36 mouse cellular contexts compared by ENCODE assay signal in genomic region chr2:180928723-180929122, GRCm38 (mm10). TPM values are rescaled to one million over a fixed set of nuclear protein-coding genes. Genes with fewer than 3 reads are reported as not detected.
DNase-seq lines count a peak whose midpoint lies in the region; ATAC-seq and TF ChIP-seq lines count a peak whose summit lies in the region.
"Had no signal": no experiment of that assay in that cellular context is flagged by ENCODE, and none has a peak within 500 bp of the region (broad histone marks: within the 10 kb centered on the region; RNA-seq: fewer than 3 reads in every experiment).

Gene Birc7 (plus strand): TSS chr2:180929023.

- H3K27ac ChIP-seq in hindbrain, embryonic 10.5 days, result peak within 1 kb of the TSS; percentile 81
- no peak within 1 kb of the TSS for H3K27ac ChIP-seq in hindbrain, postnatal 0 days
- no peak within 1 kb of the TSS for H3K27ac ChIP-seq in neural tube, embryonic 13.5 days (replicated peaks)
- no peak within 1 kb of the TSS for H3K27ac ChIP-seq in neural tube, embryonic 15.5 days (replicated peaks)
- H3K27ac ChIP-seq in hindbrain, embryonic 16.5 days (ENCODE audit: low read depth, low read length), result no peak within 1 kb of the TSS
- H3K27ac ChIP-seq: hindbrain, embryonic 15.5 days; intestine, embryonic 15.5 days; kidney, postnatal 0 days; limb, embryonic 13.5 days; lung, embryonic 15.5 days; stomach, postnatal 0 days had no signal

- no peaks in the 10 kb centered on the region for H3K27me3 ChIP-seq in hindbrain, embryonic 10.5 days (ENCODE audit: insufficient read depth, poor library complexity, severe bottlenecking)
- H3K27me3 ChIP-seq in hindbrain, postnatal 0 days (ENCODE audit: insufficient read depth, low read length), result no peaks in the 10 kb centered on the region
- H3K27me3 ChIP-seq in neural tube, embryonic 13.5 days, result no peaks in the 10 kb centered on the region; the same call in 1 of the 2 replicates
- H3K27me3 ChIP-seq in neural tube, embryonic 15.5 days (replicated peaks), result peaks cover 5% of the 10 kb centered on the region; the same call in 1 of the 2 replicates
- no peaks in the 10 kb centered on the region for H3K27me3 ChIP-seq in hindbrain, embryonic 16.5 days (replicated peaks; ENCODE audit: control insufficient read depth, insufficient read depth, low read length)
- H3K27me3 ChIP-seq: hindbrain, embryonic 15.5 days; intestine, embryonic 15.5 days; lung, embryonic 15.5 days had no signal

- H3K4me3 ChIP-seq in hindbrain, embryonic 10.5 days, result no peak within 1 kb of the TSS
- no peak within 1 kb of the TSS for H3K4me3 ChIP-seq in hindbrain, postnatal 0 days (ENCODE audit: low read length)
- H3K4me3 ChIP-seq in neural tube, embryonic 13.5 days, result no peak within 1 kb of the TSS
- H3K4me3 ChIP-seq in neural tube, embryonic 15.5 days (replicated peaks), result no peak within 1 kb of the TSS
- H3K4me3 ChIP-seq in hindbrain, embryonic 16.5 days (ENCODE audit: low read length), result no peak within 1 kb of the TSS
- H3K4me3 ChIP-seq: hindbrain, embryonic 15.5 days; intestine, embryonic 15.5 days; limb, embryonic 13.5 days; lung, embryonic 15.5 days had no signal

- no peak for ATAC-seq in hindbrain, postnatal 0 days
- no peak for ATAC-seq in neural tube, embryonic 13.5 days (ENCODE audit: low read depth)
- ATAC-seq in neural tube, embryonic 15.5 days (ENCODE audit: low FRiP score), result no peak
- ATAC-seq in hindbrain, embryonic 16.5 days, result 0 out of 2 replicates have a peak, but pooled peaks have one; percentile 11
- no peak for ATAC-seq in cerebellum, adult (ENCODE audit: insufficient number of reproducible peaks, low FRiP score, low TSS enrichment)
- ATAC-seq: CD4-positive, CD25-positive, alpha-beta regulatory T cell, adult 4 months; forebrain, postnatal 0 days; intestine, embryonic 15.5 days had no signal

- peak; percentile 23 for DNase-seq in hindbrain, embryonic 10.5 days (ENCODE audit: low spot score)
- no peak for DNase-seq in hindbrain, postnatal 0 days (ENCODE audit: low spot score)
- no peak for DNase-seq in ovary, postnatal 36 days (ENCODE audit: low spot score)
- DNase-seq: adrenal gland, adult 8-10 months; cerebellum, adult 8-10 months; cerebellum, postnatal 25 days; forebrain, postnatal 0 days; heart, postnatal 14 days; kidney, adult 2 months; kidney, postnatal 4 days; right cerebral cortex, adult 18-20 months; thymus, adult 18-20 months; thymus, postnatal 36 days had no signal

- TF ChIP-seq CTCF in hindbrain, postnatal 0 days (IDR thresholded peaks at IDR 0.05; ENCODE audit: low read depth), result no peak

- H3K9ac ChIP-seq in hindbrain, postnatal 0 days (replicated peaks; ENCODE audit: low read length), result no peak within 1 kb of the TSS
- 0 out of 2 replicates have a peak within 1 kb of the TSS, but pooled peaks have one; percentile 22 for H3K9ac ChIP-seq in neural tube, embryonic 13.5 days
- no peak within 1 kb of the TSS for H3K9ac ChIP-seq in neural tube, embryonic 15.5 days (replicated peaks)
- no peak within 1 kb of the TSS for H3K9ac ChIP-seq in hindbrain, embryonic 16.5 days (ENCODE audit: low read depth, low read length)
- H3K9ac ChIP-seq: forebrain, postnatal 0 days; hindbrain, embryonic 15.5 days; intestine, embryonic 15.5 days; limb, embryonic 13.5 days; lung, embryonic 15.5 days had no signal

- H3K9me3 ChIP-seq in hindbrain, embryonic 10.5 days, result no peaks in the 10 kb centered on the region
- H3K9me3 ChIP-seq in hindbrain, postnatal 0 days (ENCODE audit: low read length), result no peaks in the 10 kb centered on the region
- no peaks in the 10 kb centered on the region for H3K9me3 ChIP-seq in neural tube, embryonic 13.5 days
- H3K9me3 ChIP-seq in neural tube, embryonic 15.5 days (replicated peaks), result no peaks in the 10 kb centered on the region
- no peaks in the 10 kb centered on the region for H3K9me3 ChIP-seq in hindbrain, embryonic 16.5 days (ENCODE audit: control insufficient read depth, low read length)
- H3K9me3 ChIP-seq: hindbrain, embryonic 15.5 days; intestine, embryonic 15.5 days; limb, embryonic 13.5 days; lung, embryonic 15.5 days had no signal

- peaks cover 33% of the 10 kb centered on the region for H3K4me1 ChIP-seq in hindbrain, embryonic 10.5 days (replicated peaks)
- H3K4me1 ChIP-seq in hindbrain, postnatal 0 days (ENCODE audit: insufficient read depth, low read length), result no peaks in the 10 kb centered on the region
- peaks cover 8% of the 10 kb centered on the region; the same call in 1 of the 2 replicates for H3K4me1 ChIP-seq in neural tube, embryonic 13.5 days (replicated peaks)
- no peaks in the 10 kb centered on the region for H3K4me1 ChIP-seq in neural tube, embryonic 15.5 days
- no peaks in the 10 kb centered on the region for H3K4me1 ChIP-seq in hindbrain, embryonic 16.5 days (ENCODE audit: control insufficient read depth, insufficient read depth, low read depth, low read length)
- H3K4me1 ChIP-seq: hindbrain, embryonic 15.5 days; intestine, embryonic 15.5 days; limb, embryonic 13.5 days; lung, embryonic 15.5 days had no signal

- WGBS in hindbrain, embryonic 10.5 days, result 48% methylated on average over 4 of the region's 4 CpGs
- 34% methylated on average over 4 of the region's 4 CpGs for WGBS in hindbrain, postnatal 0 days
- WGBS in neural tube, embryonic 13.5 days, result 47% methylated on average over 4 of the region's 4 CpGs
- 50% methylated on average over 4 of the region's 4 CpGs for WGBS in neural tube, embryonic 15.5 days
- WGBS in hindbrain, embryonic 16.5 days, result 36% methylated on average over 4 of the region's 4 CpGs

- peaks cover 6% of the 10 kb centered on the region; the same call in 1 of the 2 replicates for H3K36me3 ChIP-seq in hindbrain, embryonic 10.5 days
- H3K36me3 ChIP-seq in hindbrain, postnatal 0 days (ENCODE audit: insufficient read depth, low read length), result 0 out of 2 replicates have a peak, but pooled peaks cover 3% of the 10 kb centered on the region
- peaks cover 21% of the 10 kb centered on the region for H3K36me3 ChIP-seq in neural tube, embryonic 13.5 days
- H3K36me3 ChIP-seq in neural tube, embryonic 15.5 days, result no peaks in the 10 kb centered on the region; the same call in 1 of the 2 replicates
- no peaks in the 10 kb centered on the region for H3K36me3 ChIP-seq in hindbrain, embryonic 16.5 days (ENCODE audit: control insufficient read depth, insufficient read depth, low read length)
- H3K36me3 ChIP-seq: hindbrain, embryonic 15.5 days; intestine, embryonic 15.5 days; limb, embryonic 13.5 days; lung, embryonic 15.5 days had no signal

- H3K4me2 ChIP-seq in hindbrain, postnatal 0 days (ENCODE audit: low read depth, low read length), result no peak within 1 kb of the TSS
- no peak within 1 kb of the TSS for H3K4me2 ChIP-seq in neural tube, embryonic 13.5 days
- H3K4me2 ChIP-seq in neural tube, embryonic 15.5 days, result no peak within 1 kb of the TSS
- no peak within 1 kb of the TSS for H3K4me2 ChIP-seq in hindbrain, embryonic 16.5 days (ENCODE audit: low read length)
- H3K4me2 ChIP-seq: hindbrain, embryonic 15.5 days; intestine, embryonic 15.5 days; limb, embryonic 13.5 days; liver, embryonic 11.5 days; lung, embryonic 15.5 days had no signal

RNA-seq across cellular contexts. Expression of gene Birc7, which starts in this region (rescaled TPM):
- polyA plus RNA-seq in hindbrain, embryonic 10.5 days (2016; fragmentation: Nextera tagmentation; extraction: Ambion mirVana), result 0.52 and 1.3 TPM in 2 replicates
- total RNA-seq in hindbrain, postnatal 0 days (2014; rRNA removed), result 0.29 TPM in 1 of 2 replicates, not detected in the other
- 0.40 TPM in 2 replicates for polyA plus RNA-seq in hindbrain, postnatal 0 days (2015; fragmentation: Nextera tagmentation; extraction: Ambion mirVana)
- polyA plus RNA-seq in neural tube, embryonic 13.5 days (2015; fragmentation: Nextera tagmentation; extraction: Ambion mirVana), result 0.43 and 0.60 TPM in 2 replicates
- polyA plus RNA-seq in neural tube, embryonic 15.5 days (2015; fragmentation: Nextera tagmentation; extraction: Ambion mirVana), result 0.20 TPM in 1 of 2 replicates, not detected in the other
- polyA plus RNA-seq in hindbrain, embryonic 16.5 days (2015; fragmentation: Nextera tagmentation; extraction: Ambion mirVana), result 0.13 and 0.26 TPM in 2 replicates
- total RNA-seq: adrenal gland, adult 8-10 months; adrenal gland, postnatal 4 days; forebrain, postnatal 0 days; gastrocnemius, adult 8-10 months; gastrocnemius, postnatal 4 days; heart, adult 8-10 months; heart, postnatal 14 days; left cerebral cortex, adult 8-10 months; left cerebral cortex, postnatal 36 days; megakaryocyte progenitor cell, adult 5-6 weeks; neutrophil, adult 5-6 weeks had no signal
- polyA plus RNA-seq: CD4-positive, CD25-positive, alpha-beta regulatory T cell, adult 4 months; heart, embryonic 14.5 days; intestine, embryonic 15.5 days; kidney, adult 2 months; kidney, postnatal 0 days; limb, embryonic 13.5 days; liver, embryonic 11.5 days; liver, embryonic 16.5 days; spleen, adult 2 months had no signal

Comparison
In these comparisons a context has a peak if more than half of its experiments do, and no peak if none do; other contexts are left out.
1. Peak in ATAC-seq in hindbrain, embryonic 16.5 days; RNA of the gene not detected or under 1 TPM.